Comparison of ENCODE assay signal across 9 mouse cellular contexts in the genomic region with DNA sequence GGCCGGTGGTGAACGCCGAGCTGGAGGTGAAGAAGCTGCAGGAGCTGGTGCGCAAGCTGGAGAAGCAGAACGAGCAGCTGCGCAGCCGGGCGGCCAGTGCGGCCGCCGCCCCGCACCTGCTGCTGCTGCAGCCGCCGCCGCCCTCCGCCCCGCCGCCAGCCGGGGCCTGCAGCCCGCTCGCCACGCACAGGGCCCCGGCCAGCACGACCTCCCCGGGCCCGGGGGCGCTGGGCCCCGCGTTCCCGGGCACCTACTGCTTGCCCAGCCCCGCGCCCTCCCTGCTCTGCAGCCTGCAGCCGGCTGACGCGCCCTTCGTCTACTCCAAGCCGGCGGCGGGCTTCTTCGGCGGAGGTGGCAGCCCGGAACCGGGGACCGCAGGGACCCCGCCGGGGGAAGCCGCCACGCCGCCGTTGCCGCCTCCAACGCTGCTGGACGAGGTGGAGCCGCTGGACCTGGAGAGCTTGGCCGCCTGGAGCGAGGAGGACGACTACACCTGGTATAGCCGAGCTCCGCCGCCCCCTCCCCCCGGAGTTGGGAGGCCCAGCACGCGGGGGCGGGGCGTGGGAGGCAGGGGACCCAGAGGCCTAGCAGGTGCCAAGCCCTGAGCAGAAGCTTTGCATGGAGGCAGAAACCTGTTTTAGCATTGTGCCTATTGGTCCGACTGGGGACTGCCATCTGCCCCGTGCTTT. TPM values are rescaled to one million over a fixed set of nuclear protein-coding genes. Genes with fewer than 3 reads are reported as not detected.
A peak's percentile ranks its signal among the peaks of the same experiment; 100 is the strongest.
DNase-seq lines count a peak whose midpoint lies in the region; ATAC-seq and TF ChIP-seq lines count a peak whose summit lies in the region.
"Had no signal": no experiment of that assay in that cellular context is flagged by ENCODE, and none has a peak within 500 bp of the region (broad histone marks: within the 10 kb centered on the region; RNA-seq: fewer than 3 reads in every experiment).

No protein-coding gene starts in this region.

- peaks cover 6% of the 10 kb centered on the region; the same call in 1 of the 2 replicates for H3K4me1 ChIP-seq in cortical plate, adult 2 months (ENCODE audit: control insufficient read depth, insufficient read depth, low read length)
- H3K4me1 ChIP-seq in heart, embryonic 12.5 days (replicated peaks): peaks cover 5% of the 10 kb centered on the region; the same call in 1 of the 2 replicates
- peaks cover 23% of the 10 kb centered on the region for H3K4me1 ChIP-seq in kidney, embryonic 15.5 days
- peaks cover 15% of the 10 kb centered on the region; the same call in 1 of the 2 replicates for H3K4me1 ChIP-seq in liver, embryonic 12.5 days

- 0 out of 2 replicates have a peak, but pooled peaks have one; percentile 19 for TF ChIP-seq POLR2A in cortical plate, adult 2 months (IDR thresholded peaks at IDR 0.05; ENCODE audit: extremely low read depth, insufficient read depth, low read length)

- H3K27ac ChIP-seq in gastrocnemius, adult 2 months: no peak overlapping the region
- H3K27ac ChIP-seq in cortical plate, adult 2 months (ENCODE audit: insufficient read depth, low read length): peak overlapping the region; percentile 92
- no peak overlapping the region for H3K27ac ChIP-seq in heart, embryonic 12.5 days (ENCODE audit: poor library complexity, severe bottlenecking)
- H3K27ac ChIP-seq in kidney, embryonic 15.5 days: peak overlapping the region; percentile 90
- H3K27ac ChIP-seq in liver, embryonic 12.5 days: no peak overlapping the region
- H3K27ac ChIP-seq: macrophage had no signal

- peak; percentile 66 for ATAC-seq in heart, embryonic 12.5 days (ENCODE audit: insufficient number of reproducible peaks, low FRiP score)
- peak; percentile 82 for ATAC-seq in kidney, embryonic 15.5 days (replicated peaks; ENCODE audit: low FRiP score)
- ATAC-seq in liver, embryonic 12.5 days: peak; percentile 54

- intact Hi-C loops in gastrocnemius, adult 2 months (cut with DNase I): no loop called here

- H3K9ac ChIP-seq in heart, embryonic 12.5 days: peak overlapping the region; percentile 63
- H3K9ac ChIP-seq in kidney, embryonic 15.5 days: peak overlapping the region; percentile 62
- peak overlapping the region; percentile 53 for H3K9ac ChIP-seq in liver, embryonic 12.5 days

- H3K9me3 ChIP-seq in heart, embryonic 12.5 days (replicated peaks): no peaks in the 10 kb centered on the region
- H3K9me3 ChIP-seq in kidney, embryonic 15.5 days (replicated peaks): no peaks in the 10 kb centered on the region
- no peaks in the 10 kb centered on the region for H3K9me3 ChIP-seq in liver, embryonic 12.5 days (replicated peaks)

- TF ChIP-seq CTCF in gastrocnemius, adult 2 months (IDR thresholded peaks at IDR 0.05): no peak
- TF ChIP-seq CTCF in cortical plate, adult 2 months (IDR thresholded peaks at IDR 0.05; ENCODE audit: extremely low read depth, insufficient read depth, low read length): no peak

- H3K4me3 ChIP-seq in gastrocnemius, adult 2 months: peak overlapping the region; percentile 77
- H3K4me3 ChIP-seq in cortical plate, adult 2 months (ENCODE audit: insufficient read depth, low read length): peak overlapping the region; percentile 98
- H3K4me3 ChIP-seq in heart, embryonic 12.5 days: peak overlapping the region; percentile 75
- peak overlapping the region; percentile 75 for H3K4me3 ChIP-seq in kidney, embryonic 15.5 days (replicated peaks)
- H3K4me3 ChIP-seq in liver, embryonic 12.5 days: peak overlapping the region; percentile 67

- DNase-seq in gastrocnemius, adult 2 months: peak; percentile 20
- DNase-seq in gastrocnemius, adult 18-20 months (ENCODE audit: low spot score): no peak
- peak; percentile 88 for DNase-seq in naive thymus-derived CD4-positive, alpha-beta T cell, adult 2 months (ENCODE audit: low read depth)
- DNase-seq in spleen, postnatal 36 days (ENCODE audit: low spot score in 2 of 2): peak; percentile 76 to 80

- WGBS in heart, embryonic 12.5 days: under 1% methylated on average over 61 of the region's 67 CpGs
- 0% methylated on average over 46 of the region's 67 CpGs for whole genome bisulfite sequencing in kidney, embryonic 15.5 days
- under 1% methylated on average over 56 of the region's 67 CpGs for WGBS in liver, embryonic 12.5 days (ENCODE audit: insufficient replicate concordance)

- H3K4me2 ChIP-seq in heart, embryonic 12.5 days: peak overlapping the region; percentile 95
- H3K4me2 ChIP-seq in kidney, embryonic 15.5 days: peak overlapping the region; percentile 95
- peak overlapping the region; percentile 97 for H3K4me2 ChIP-seq in liver, embryonic 12.5 days

- H3K36me3 ChIP-seq in heart, embryonic 12.5 days: no peaks in the 10 kb centered on the region
- H3K36me3 ChIP-seq in kidney, embryonic 15.5 days: no peaks in the 10 kb centered on the region
- no peaks in the 10 kb centered on the region for H3K36me3 ChIP-seq in liver, embryonic 12.5 days

- H3K27me3 ChIP-seq in heart, embryonic 12.5 days (replicated peaks): peaks cover 29% of the 10 kb centered on the region
- H3K27me3 ChIP-seq in kidney, embryonic 15.5 days: peaks cover 38% of the 10 kb centered on the region
- H3K27me3 ChIP-seq in liver, embryonic 12.5 days (replicated peaks): peaks cover 42% of the 10 kb centered on the region

RNA-seq across cellular contexts. Expression of gene Slain1, which starts 0.5 kb away (rescaled TPM):
- not detected for total RNA-seq in gastrocnemius, adult 2 months (2021)
- total RNA-seq in gastrocnemius, adult 18-20 months (2021): not detected
- polyA plus RNA-seq in cortical plate, adult 2 months (2012; rRNA removed): 58.4 and 72.4 TPM in 2 replicates
- polyA plus RNA-seq in heart, embryonic 12.5 days (2016; fragmentation: Nextera tagmentation; extraction: Ambion mirVana): 0.73 and 0.87 TPM in 2 replicates
- 2.9 TPM in 2 replicates for polyA plus RNA-seq in kidney, embryonic 15.5 days (2015; fragmentation: Nextera tagmentation; extraction: Ambion mirVana)
- polyA plus RNA-seq in liver, embryonic 12.5 days (2016; fragmentation: Nextera tagmentation; extraction: Ambion mirVana): 0.47 and 0.82 TPM in 2 replicates

Comparison
In these comparisons a context has a peak if more than half of its experiments do, and no peak if none do; other contexts are left out.
1. H3K27ac ChIP-seq: peak in cortical plate, adult 2 months (single experiment) and kidney, embryonic 15.5 days (single experiment); none in gastrocnemius, adult 2 months (single experiment), heart, embryonic 12.5 days (single experiment) and liver, embryonic 12.5 days (single experiment).
2. RNA of gene Slain1, which starts 0.5 kb away (polyA plus RNA-seq): 58.4 to 72.4 TPM in cortical plate, adult 2 months; 2.9 TPM in kidney, embryonic 15.5 days, 0.73 to 0.87 TPM in heart, embryonic 12.5 days and 0.47 to 0.82 TPM in liver, embryonic 12.5 days; every median in the first group is over 10 times any median in the second.
3. Peak in every context shown above with its lines, with median percentiles within 50 percentile points of each other: H3K4me3 ChIP-seq, ATAC-seq, H3K4me2 ChIP-seq and H3K9ac ChIP-seq.